Mouse (Mus musculus) spleen, embryonic (tissue): ENCODE results near the gene Vipr1.

Source experiments
- CTCF ChIA-PET: fragments of 350-600 bp; sonication (Branson Sonifier 250); formaldehyde crosslinking; loops from one replicate; lab custom pipeline; 2022; lab: Charles Lee

Vipr1 gene

DNA sequence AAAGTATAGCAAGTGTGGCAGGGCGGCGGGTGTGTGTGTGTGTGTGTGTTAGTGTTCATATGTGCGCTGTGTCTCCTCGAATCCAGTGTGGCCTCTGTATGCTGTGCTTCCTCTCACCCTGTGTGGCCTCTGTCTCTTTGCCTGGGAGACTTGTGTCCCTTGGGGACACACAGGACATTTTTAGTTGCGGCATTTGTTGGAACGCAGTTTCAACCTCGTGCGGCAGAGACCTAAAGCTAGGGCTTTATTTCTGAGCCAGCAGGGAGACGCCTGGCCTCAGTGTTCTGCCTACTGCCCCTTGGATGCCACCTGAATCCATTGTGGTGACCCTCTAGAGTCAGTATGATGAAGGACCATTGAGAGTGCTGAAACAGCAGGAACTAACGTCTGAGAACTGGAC, 9.6 kb upstream of the Vipr1 start:
- CTCF ChIA-PET = no interaction called here

DNA sequence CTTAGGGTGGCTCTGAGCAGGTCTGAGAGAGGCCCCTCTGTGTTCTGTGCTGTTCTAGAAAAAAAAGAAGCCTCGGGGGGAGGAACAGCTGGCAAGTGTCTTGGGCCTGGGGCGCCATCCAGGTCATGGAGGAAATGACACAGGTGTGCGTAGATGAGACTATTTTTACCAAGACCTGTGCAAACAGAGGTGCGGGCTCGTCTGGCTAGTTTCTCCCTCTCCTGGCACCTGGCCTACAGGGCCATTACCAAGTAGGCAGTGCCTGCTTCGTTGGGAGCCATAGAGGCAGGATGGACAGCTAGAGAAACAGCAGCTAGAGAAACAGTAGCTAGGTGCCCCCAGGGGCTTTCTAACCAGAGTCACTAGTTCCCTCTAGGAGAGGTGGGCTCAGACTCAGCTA, 9.2 kb upstream of the Vipr1 start:
- CTCF ChIA-PET = no interaction called here

DNA sequence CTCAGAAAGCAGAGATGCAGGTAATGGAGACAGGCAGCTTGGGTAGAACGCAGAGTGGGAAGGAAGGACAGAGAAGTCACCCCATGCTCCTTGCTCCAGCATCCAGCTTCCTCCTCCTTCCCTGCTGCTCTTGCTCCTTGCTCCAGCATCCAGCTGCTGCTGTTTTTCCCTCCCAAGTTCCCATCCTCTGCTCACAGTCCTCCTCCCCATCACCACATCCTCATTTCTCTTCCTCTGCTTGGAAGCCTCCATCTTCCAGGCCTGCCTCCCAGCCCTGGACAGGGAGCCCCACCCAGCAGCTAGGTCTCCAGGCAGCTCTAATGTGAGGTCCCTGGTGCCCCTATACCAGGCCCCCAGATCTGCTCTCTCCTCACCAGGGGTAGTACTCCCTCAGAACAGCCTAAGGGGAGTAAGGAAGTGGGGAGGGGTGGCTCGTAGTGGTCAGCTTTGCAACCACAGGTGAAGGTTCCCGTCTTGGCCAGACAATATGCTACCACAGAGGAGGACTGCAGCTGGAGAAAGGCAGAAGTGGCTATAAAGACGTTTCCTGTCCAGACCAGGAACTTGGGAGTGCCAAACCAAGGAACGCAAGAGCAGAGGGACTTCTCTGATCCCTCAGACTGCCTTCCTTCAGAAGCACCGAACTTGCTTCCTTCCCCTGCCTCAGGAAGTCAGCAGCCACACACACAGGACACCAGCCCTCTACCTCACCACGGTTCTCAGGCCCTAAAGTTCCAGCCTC, 6.5 kb upstream of the Vipr1 start:
- CTCF ChIA-PET = no interaction called here

DNA sequence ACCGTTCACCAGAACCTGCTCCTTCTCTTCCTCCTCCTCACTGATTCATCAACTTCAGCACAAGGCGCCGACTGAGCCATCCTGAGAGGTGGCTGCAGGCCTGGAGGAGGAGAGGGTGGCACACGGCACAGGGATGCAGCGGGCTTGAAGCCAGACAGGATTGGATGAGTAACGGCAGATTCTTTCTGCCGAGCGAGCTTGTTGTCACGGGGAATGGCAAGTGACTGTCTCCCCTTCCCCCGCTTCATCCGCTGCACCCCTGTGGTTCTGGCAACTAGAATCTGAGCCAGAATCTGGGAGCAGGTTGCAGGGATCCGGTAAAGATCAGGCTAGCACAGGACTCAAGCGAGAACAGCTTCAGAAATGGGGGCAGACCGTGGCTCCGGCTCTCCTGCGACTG, 2.7 kb upstream of the Vipr1 start:
- CTCF ChIA-PET = no interaction called here

DNA sequence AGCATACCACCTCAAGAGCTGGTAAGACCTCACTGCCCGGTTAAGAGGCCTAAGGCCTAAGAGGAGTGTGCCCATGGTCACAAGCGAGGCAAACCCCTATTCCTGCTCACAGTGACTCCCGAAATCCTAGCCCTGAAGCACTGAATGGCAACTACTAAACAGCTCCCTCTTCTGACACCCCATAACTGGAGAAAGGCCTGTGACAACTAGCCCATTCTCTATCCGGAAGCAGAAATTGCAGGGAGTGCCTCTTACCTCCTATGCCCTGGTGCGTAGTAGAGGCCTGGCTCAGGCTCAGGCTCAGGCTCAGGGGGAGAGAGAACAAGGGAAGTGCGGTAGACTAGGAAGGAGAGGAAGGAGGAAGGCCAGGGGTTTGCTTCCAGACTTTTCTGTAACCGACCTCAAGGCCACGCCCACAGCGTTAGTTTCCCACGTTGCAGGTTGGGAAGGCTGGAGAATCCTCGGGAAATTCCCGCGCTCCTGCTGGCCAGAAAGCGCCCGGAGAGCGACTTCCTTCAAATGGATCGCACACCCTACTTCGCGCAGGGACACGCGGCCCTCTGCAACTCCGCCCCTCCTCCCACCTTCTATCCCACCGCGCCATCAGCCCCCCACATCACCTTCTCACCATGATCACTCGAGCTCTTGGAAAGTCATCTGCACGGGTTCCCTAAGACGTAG, 1.1 kb upstream of the Vipr1 start:
- CTCF ChIA-PET = no interaction called here

DNA sequence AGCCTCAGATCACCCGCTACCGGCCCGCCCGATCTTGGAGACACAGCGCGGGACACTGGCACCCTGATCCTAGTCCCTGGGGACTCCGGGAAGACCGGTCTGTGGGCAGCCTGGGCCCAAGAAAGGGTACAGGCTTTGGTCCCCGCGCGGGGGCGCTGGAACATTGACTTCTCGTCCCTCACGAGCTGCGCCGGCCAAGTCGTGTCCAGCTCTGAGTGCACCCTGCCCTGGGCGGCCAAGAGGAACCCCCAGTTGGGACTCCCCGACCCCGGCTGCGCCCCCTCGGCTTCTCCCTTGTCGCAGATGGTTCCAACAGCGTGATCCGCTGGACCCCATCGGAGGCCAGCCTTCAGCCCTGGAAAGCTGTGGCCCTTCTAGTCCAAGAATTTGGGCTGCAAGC, 515 bp upstream of the Vipr1 start, which contains the start of gene Lyzl4:
Gene Lyzl4, minus strand, starts transcription at position 96 of the 400 bp plus-strand sequence.
- CTCF ChIA-PET = no interaction called here

DNA sequence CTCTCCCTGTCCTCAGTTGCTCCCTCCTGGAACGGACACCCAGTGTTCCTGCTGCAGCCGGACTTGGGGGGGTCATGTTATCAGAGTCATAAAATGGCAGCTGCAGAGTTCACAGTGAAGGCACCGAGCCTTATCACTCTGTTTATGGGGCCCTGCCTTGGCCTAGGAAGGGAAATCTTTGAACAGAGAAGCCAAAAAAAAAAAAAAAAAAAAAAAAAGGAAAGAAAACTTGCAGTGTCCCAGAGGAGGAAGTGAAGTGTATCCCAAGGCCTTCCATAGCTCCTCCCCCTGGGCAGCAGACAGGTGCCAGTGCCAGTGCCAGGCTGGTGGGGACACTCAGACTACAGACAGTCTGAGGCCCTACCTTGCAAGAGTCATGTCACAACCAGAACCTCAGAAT, 2.3 kb downstream of the Vipr1 start:
- CTCF ChIA-PET = no interaction called here

DNA sequence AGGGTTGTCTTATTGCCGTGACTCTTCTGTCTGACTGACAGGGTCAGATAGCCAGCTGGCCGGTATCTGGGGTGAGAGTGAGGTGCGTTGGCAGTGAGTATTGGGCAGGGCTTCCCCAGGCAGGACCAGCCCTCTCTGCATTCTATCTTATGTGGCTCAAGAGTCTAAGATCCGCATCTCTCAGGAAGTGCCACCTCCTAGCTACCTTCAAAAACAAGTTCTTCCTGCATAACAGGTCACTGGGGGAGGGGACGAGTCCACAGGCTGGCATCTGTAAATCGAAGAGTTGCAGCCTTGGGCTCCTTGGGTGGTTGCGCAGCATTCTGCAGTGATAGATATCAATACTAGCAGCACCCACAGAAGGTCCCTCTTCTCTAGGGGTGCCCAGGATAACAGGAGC, 4.5 kb downstream of the Vipr1 start:
- CTCF ChIA-PET = no interaction called here

DNA sequence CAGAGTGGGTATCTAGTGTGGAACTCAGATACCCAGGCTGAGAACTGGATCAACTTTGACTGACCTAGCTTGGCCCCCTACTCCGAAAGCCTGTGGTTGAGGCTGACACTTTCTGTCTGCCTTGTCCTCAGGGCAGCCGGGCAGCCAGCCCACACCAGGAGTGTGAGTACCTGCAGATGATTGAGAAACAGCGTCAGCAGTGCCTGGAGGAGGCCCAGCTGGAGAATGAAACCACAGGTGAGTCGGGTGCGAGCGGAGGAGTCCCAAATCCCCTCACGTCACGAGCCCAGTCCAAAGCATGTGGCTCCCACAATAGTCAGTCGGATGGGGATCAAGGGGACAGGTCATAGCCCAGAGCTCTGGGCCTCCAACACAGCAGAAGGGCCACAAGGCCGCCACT, 11.2 kb downstream of the Vipr1 start:
- CTCF ChIA-PET = no interaction called here

DNA sequence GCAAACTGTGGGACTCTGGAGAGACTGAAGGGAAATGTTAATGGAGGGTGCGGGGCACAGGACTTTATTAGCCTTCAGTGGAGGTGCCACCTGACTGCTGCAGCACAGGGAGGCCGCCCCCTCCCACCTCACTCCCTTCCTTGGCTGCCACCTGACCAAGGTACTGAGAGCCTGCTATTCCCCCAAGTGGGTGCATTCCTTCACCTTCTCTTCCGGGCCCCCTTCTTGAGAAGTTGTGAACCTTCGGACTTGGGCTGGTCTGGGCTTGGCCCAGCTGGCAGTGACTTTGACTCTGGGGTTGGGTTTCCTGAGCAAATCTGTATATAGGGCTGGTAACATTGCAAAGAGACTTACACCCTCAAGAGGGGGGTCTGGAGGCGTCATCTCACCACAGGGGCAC, 13.8 kb downstream of the Vipr1 start:
- CTCF ChIA-PET = no interaction called here

DNA sequence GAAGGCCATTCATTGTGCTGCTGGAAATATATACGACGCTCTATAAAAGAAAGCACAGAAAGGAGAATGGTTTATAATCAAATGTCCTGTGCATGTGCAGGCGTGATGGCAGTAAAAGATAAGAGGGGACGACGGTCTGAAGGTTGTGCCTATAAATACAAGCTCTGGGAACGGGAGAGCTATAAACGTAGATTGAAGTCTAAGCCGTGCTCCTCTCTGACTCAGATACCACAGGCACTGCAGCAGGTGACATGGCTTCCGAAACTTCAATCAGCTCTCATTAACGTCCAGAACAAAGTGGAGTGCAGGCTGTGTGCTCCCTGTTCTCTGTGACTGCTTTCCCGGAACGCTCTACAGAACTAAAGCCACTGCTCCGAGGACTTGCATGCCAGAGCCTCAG, 14.6 kb downstream of the Vipr1 start:
- CTCF ChIA-PET = no interaction called here

DNA sequence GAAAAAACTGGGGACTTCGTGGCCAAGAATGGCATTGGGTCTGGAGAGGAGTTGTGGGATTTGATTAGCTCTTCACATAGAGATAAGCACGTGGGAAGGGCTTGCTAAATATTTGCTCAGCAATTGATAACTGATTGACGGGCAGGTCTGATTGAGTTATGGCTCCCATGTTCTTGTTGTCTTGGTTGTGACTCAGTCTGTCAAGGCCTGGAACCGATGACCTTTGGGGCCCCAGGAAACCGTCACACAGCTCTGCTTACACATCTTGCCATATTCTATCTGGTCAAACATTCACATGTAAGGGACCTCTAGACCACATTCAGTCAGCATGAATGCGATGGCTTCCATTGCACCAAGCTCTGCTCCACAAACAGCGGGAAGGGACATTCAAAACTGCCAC, 15.7 kb downstream of the Vipr1 start:
- CTCF ChIA-PET = interaction anchor here (0.6 kb wide), 1 partner anchor 178 kb away, joined by 21 read pairs; no protein-coding TSS in a partner anchor

DNA sequence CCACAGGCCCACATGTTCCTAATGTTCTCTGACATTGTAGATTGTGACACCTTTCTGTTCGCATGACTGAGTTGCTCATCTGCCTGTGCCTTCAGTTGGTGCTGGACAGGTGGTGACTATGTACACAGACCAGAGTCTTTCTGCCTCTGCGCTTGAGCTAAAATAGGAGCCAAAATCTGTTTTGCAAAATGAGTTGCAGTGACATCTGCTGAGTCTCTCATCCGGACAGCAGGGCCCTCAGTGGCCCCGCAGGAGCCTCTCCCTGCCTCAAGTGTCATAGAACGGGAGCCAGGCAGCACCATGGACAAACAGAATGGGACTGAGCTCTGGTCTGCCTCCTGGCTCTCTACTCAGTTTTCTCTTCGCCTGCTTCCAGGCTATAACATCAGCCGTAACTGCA, 17.3 kb downstream of the Vipr1 start:
- CTCF ChIA-PET = interaction anchor here (1.2 kb wide), 1 partner anchor 16 kb away, joined by 8 read pairs; no protein-coding TSS in a partner anchor

DNA sequence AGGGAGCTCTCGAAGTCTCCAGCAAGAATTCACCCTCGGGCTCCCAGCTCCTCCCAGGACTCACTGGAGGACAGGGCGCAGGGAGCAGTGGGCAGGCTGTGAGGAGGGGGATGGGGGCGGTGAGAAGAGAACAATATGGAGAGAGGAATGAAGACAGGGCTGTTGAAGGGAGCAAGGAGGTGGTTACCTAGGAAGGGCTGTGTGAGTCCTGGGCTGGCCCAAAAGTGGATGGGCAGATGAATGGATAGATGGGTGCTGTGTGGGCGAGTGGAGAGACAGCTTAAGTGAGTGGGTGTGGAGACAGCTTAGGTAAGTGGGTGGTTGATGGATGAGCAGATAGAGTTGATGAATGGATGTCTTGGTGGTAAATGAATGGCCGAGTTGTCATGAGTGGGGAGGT, 21.0 kb downstream of the Vipr1 start:
- CTCF ChIA-PET = interaction anchor here (1.5 to 2.0 kb wide), 2 partner anchors 13 to 17 kb away, joined by 3 to 6 read pairs; no protein-coding TSS in a partner anchor

DNA sequence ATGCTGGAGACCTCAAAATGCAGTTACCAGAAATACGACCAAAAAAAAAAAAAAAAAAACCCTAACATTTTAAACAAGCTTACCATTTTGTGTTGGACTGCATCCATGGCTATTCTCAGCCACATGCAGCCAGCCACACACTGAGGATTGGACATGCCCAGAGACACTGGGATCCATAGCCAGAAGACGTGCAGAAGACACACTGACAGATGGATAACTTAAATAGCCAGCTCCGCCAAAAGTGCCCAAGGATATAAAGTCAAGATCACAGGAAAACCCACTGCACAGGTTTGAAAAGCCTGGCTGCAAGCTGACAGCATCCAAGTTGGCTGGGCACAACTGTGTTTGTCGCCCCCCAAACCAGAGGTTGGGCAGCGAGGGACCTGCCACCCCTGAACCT, 21.6 kb downstream of the Vipr1 start:
- CTCF ChIA-PET = interaction anchor here (0.6 to 1.5 kb wide), 2 partner anchors 12 to 26 kb away, joined by 3 to 5 read pairs; no protein-coding TSS in a partner anchor

DNA sequence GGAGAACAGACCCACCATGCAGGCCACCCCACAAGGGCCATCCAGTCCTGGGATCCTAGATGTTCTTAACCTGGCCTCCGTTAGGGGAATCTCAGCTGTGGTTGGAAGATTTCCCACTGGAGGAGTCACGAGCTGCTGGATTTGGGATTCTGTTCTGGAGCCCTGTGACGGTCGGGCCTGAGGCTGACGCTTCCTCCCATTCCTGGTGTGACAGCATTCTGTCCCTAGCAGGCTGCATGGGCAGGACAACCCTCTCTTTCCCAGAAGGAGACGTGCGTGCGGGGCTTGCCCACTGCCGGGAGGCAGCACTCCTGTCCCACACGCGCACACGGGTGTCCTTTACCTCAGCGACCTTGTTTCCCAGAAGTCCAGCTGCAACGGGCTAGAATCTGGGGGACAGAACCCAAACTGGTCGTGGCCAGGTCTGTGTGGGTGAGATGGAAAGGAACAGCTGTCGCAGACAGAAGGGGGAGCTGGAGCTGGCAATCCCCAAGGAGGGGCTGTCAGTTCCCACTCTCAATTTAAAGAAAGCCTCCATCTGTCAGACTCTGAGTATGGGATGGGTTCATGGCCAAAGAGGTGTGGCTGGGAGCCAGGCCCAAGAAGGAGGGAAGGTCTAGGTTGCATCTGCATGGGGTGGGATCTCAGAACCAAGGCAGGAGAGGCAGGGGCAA, 24.6 kb downstream of the Vipr1 start:
- CTCF ChIA-PET = no interaction called here

DNA sequence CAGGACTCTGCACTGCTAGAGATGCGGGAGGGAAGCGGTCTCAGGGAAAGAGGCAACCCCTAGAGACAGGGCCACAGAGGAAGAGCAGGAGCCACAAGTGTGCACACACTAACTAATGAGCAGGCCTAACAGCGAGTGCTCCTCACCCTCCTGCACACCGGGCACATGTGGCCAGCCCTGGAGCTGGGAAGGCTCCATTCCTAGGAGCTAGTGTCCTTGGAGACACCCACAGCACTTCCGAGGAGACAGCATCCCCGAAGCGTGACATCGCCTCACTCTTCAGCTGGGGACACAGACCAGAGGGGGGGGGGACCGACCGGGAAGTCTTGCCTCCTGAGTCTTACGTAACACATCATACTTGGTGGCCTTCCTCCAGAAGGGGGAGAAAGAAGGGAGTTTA, 25.3 kb downstream of the Vipr1 start:
- CTCF ChIA-PET = no interaction called here

DNA sequence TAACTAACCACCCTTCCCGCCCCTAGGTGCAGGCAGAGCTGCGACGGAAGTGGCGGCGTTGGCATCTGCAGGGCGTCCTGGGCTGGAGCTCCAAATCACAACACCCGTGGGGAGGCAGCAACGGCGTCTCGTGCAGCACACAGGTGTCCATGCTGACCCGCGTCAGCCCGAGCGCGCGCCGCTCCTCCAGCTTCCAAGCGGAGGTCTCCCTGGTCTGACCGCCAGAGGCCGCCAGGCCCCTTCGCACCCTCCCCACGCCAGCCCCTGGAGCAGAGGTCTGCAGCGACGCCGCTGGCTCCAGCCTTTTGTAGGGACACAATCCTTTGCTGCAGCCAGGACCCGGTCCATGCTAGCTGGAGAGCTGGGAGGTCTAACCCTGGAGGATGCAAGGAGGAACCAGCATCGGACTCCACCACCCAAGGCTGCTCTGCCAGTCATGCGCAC, 26.9 kb downstream of the Vipr1 start:
- CTCF ChIA-PET = interaction anchor here (0.6 kb wide), 1 partner anchor 735 kb away, joined by 3 read pairs; no protein-coding TSS in a partner anchor

DNA sequence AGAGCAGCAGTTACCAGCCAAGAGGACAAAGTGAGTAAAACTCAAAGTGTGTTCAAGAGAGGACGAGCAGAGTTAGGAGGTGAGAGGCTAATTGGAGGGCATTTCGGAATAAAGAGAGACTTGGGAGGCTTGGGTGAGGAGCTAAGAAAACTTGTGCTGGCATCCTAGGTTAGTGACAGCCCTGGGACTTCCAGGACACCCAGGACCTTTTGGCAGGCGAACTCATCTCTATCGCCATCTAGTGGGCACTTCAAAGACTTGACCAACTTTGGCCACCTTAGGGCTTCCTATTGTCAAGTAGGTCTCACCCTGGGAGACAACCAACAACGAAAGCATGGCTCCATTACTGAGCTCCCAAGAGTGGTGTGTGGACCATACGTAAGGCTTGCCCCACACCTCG, 28.8 kb downstream of the Vipr1 start:
- CTCF ChIA-PET = interaction anchor here (0.6 to 1.1 kb wide), 2 partner anchors 9 to 11 kb away, joined by 3 to 10 read pairs; no protein-coding TSS in a partner anchor

DNA sequence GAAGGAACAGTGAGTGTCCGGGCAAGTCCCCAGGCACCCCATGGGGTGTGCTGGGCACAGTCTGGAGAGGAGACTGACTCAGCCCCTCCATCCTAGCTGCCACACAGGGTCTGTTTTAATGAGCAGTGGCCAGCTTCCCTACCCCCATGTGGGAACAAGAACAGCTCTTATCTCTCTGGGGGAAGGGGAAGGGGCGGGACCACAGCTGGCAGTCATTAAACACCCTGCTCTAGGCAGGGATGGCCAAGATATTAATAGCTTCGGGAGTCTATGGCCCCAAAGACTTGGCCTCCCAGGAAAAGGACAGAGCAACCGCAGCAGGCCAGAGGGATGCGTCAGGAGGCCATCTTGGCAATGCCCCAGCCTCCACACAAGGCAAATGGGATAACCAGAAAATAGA, 29.8 kb downstream of the Vipr1 start:
- CTCF ChIA-PET = no interaction called here

DNA sequence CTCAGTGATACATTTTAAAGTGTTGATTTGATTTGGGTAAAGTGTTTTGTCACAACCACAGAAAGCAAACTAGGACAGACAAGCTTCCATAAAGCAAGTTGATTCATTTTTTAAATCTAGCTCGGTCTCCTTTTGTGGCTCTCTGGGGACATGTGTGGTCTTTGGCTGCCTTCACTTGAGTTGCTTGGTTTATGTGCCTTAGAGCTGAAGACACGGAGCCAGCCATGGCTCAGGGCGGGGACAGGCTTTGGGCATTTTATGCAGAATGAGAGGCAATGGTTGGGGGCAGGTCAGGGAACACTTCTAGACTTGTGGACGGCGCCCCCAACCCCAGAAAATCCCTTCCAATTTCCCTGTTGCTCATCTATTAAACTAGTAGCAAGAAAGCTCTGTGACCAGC, 31.2 kb downstream of the Vipr1 start:
- CTCF ChIA-PET = interaction anchor here (1.0 kb wide), 1 partner anchor 36 kb away, joined by 4 read pairs; the partner anchor contains the start of gene Ss18l2

DNA sequence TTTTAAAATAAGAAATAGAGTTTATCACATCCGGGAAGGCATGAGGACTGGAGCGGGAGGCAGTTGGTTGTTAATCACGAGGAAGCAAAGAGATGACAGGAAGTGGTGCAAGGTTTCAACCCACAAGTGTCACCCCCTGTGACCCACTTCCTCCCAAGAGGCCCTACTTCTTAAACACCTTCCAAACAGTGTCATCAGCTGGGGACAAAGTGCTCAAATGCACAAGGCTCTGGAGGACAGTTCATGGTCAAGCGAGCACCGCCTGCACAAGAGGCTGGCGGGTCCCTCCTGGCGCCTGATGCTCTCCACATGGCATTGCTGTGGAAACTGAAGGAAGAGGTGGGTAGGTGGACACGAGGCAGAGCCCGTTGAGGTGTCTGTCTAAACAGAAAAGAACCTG, 32.5 kb downstream of the Vipr1 start:
- CTCF ChIA-PET = interaction anchor here (0.6 to 0.9 kb wide), 2 partner anchors 15 to 208 kb away, joined by 4 to 8 read pairs; no protein-coding TSS in a partner anchor
